Mouse (Mus musculus): ENCODE measurements around the gene Psmd4. TPM values are rescaled to one million over a fixed set of nuclear protein-coding genes. Genes with fewer than 3 reads are reported as not detected.

Gene Psmd4
- 229 and 231 TPM in 2 replicates for polyA plus RNA-seq (2014; fragmentation: Nextera tagmentation; extraction: Ambion mirVana)

GRCm38 (mm10) chr3:95042166-95042837, at the start of gene Psmd4:
TSS of gene Psmd4 (minus strand) at chr3:95042614.
- Histone ChIP-seq H3K4me2 (replicated peaks; ENCODE audit: low read depth, low read length) (peak within 1 kb of the TSS; percentile 66), H3K36me3 (ENCODE audit: control insufficient read depth, insufficient read depth, low read length) (peaks cover 15% of the 10 kb centered on the region), H3K9me3 (ENCODE audit: control insufficient read depth, low read depth, low read length) (no peaks in the 10 kb centered on the region), H3K27ac (ENCODE audit: low read length) (peak within 1 kb of the TSS; percentile 33; the same call in 1 of the 2 replicates), H3K9ac (replicated peaks; ENCODE audit: low read depth, low read length) (peak within 1 kb of the TSS; percentile 68), H3K4me3 (ENCODE audit: low read depth, low read length) (peak within 1 kb of the TSS; percentile 91), H3K27me3 (ENCODE audit: control insufficient read depth, insufficient read depth, low read length) (no peaks in the 10 kb centered on the region), H3K4me1 (ENCODE audit: control insufficient read depth, insufficient read depth, low read length) (peaks cover 5% of the 10 kb centered on the region; the same call in 1 of the 2 replicates)
- WGBS: under 1% methylated on average over 36 of the region's 36 CpGs
- ATAC-seq (ENCODE audit: insufficient number of reproducible peaks, insufficient read depth, low FRiP score, low read depth): peak; percentile 98

- H3K4me2 ChIP-seq (replicated peaks; ENCODE audit: low read depth, low read length): no peak overlapping the region
- no peaks in the 10 kb centered on the region for H3K4me1 ChIP-seq (ENCODE audit: control insufficient read depth, insufficient read depth, low read length)
- H3K27me3 ChIP-seq (ENCODE audit: control insufficient read depth, insufficient read depth, low read length): no peaks in the 10 kb centered on the region
- WGBS: 91% methylated on average over 1 of the region's 1 CpGs
- H3K9me3 ChIP-seq (ENCODE audit: control insufficient read depth, low read depth, low read length): no peaks in the 10 kb centered on the region
- no peak for ATAC-seq (ENCODE audit: insufficient number of reproducible peaks, insufficient read depth, low FRiP score, low read depth)
- H3K4me3 ChIP-seq (ENCODE audit: low read depth, low read length): no peak overlapping the region
- no peak overlapping the region for H3K27ac ChIP-seq (ENCODE audit: low read length)
- H3K36me3 ChIP-seq (ENCODE audit: control insufficient read depth, insufficient read depth, low read length): peaks cover 8% of the 10 kb centered on the region; the same call in 1 of the 2 replicates
- no peak overlapping the region for H3K9ac ChIP-seq (replicated peaks; ENCODE audit: low read depth, low read length)
Measured at GRCm38 (mm10) chr3:95088071-95088470, 45.7 kb upstream of the Psmd4 start.

GRCm38 (mm10) chr3:95071606-95072005, 29.2 kb upstream of the Psmd4 start:
- no peaks in the 10 kb centered on the region for H3K4me1 ChIP-seq (ENCODE audit: control insufficient read depth, insufficient read depth, low read length)
- H3K4me3 ChIP-seq (ENCODE audit: low read depth, low read length): no peak overlapping the region
- no peak overlapping the region for H3K4me2 ChIP-seq (replicated peaks; ENCODE audit: low read depth, low read length)
- no peak for ATAC-seq (ENCODE audit: insufficient number of reproducible peaks, insufficient read depth, low FRiP score, low read depth)
- H3K27me3 ChIP-seq (ENCODE audit: control insufficient read depth, insufficient read depth, low read length): no peaks in the 10 kb centered on the region
- no peak overlapping the region for H3K9ac ChIP-seq (replicated peaks; ENCODE audit: low read depth, low read length)
- peaks cover 63% of the 10 kb centered on the region for H3K36me3 ChIP-seq (ENCODE audit: control insufficient read depth, insufficient read depth, low read length)
- 85% methylated on average over 2 of the region's 2 CpGs for WGBS
- H3K27ac ChIP-seq (ENCODE audit: low read length): no peak overlapping the region
- no peaks in the 10 kb centered on the region for H3K9me3 ChIP-seq (ENCODE audit: control insufficient read depth, low read depth, low read length)

GRCm38 (mm10) chr3:95066570-95066969, 24.2 kb upstream of the Psmd4 start:
- no peak overlapping the region for H3K27ac ChIP-seq (ENCODE audit: low read length)
- no peak overlapping the region for H3K4me3 ChIP-seq (ENCODE audit: low read depth, low read length)
- H3K4me1 ChIP-seq (ENCODE audit: control insufficient read depth, insufficient read depth, low read length): no peaks in the 10 kb centered on the region
- ATAC-seq (ENCODE audit: insufficient number of reproducible peaks, insufficient read depth, low FRiP score, low read depth): no peak
- H3K4me2 ChIP-seq (replicated peaks; ENCODE audit: low read depth, low read length): no peak overlapping the region
- peaks cover 81% of the 10 kb centered on the region for H3K36me3 ChIP-seq (ENCODE audit: control insufficient read depth, insufficient read depth, low read length)
- WGBS: 89% methylated on average over 11 of the region's 11 CpGs
- no peaks in the 10 kb centered on the region for H3K27me3 ChIP-seq (ENCODE audit: control insufficient read depth, insufficient read depth, low read length)
- no peak overlapping the region for H3K9ac ChIP-seq (replicated peaks; ENCODE audit: low read depth, low read length)
- no peaks in the 10 kb centered on the region for H3K9me3 ChIP-seq (ENCODE audit: control insufficient read depth, low read depth, low read length)

- Histone ChIP-seq H3K27ac (ENCODE audit: low read length) (no peak overlapping the region), H3K9me3 (ENCODE audit: control insufficient read depth, low read depth, low read length) (no peaks in the 10 kb centered on the region), H3K27me3 (ENCODE audit: control insufficient read depth, insufficient read depth, low read length) (no peaks in the 10 kb centered on the region), H3K4me1 (ENCODE audit: control insufficient read depth, insufficient read depth, low read length) (no peaks in the 10 kb centered on the region), H3K4me3 (ENCODE audit: low read depth, low read length) (no peak overlapping the region), H3K9ac (replicated peaks; ENCODE audit: low read depth, low read length) (no peak overlapping the region), H3K36me3 (ENCODE audit: control insufficient read depth, insufficient read depth, low read length) (peaks cover 80% of the 10 kb centered on the region), H3K4me2 (replicated peaks; ENCODE audit: low read depth, low read length) (no peak overlapping the region)
- ATAC-seq (ENCODE audit: insufficient number of reproducible peaks, insufficient read depth, low FRiP score, low read depth): no peak
- WGBS: 91% methylated on average over 6 of the region's 6 CpGs
Measured at GRCm38 (mm10) chr3:95066095-95066494, 23.7 kb upstream of the Psmd4 start.

GRCm38 (mm10) chr3:95065553-95065952, 23.1 kb upstream of the Psmd4 start:
- 100% methylated on average over 1 of the region's 1 CpGs for WGBS
- no peak overlapping the region for H3K27ac ChIP-seq (ENCODE audit: low read length)
- peaks cover 80% of the 10 kb centered on the region for H3K36me3 ChIP-seq (ENCODE audit: control insufficient read depth, insufficient read depth, low read length)
- no peaks in the 10 kb centered on the region for H3K4me1 ChIP-seq (ENCODE audit: control insufficient read depth, insufficient read depth, low read length)
- no peak overlapping the region for H3K4me2 ChIP-seq (replicated peaks; ENCODE audit: low read depth, low read length)
- no peak for ATAC-seq (ENCODE audit: insufficient number of reproducible peaks, insufficient read depth, low FRiP score, low read depth)
- no peak overlapping the region for H3K9ac ChIP-seq (replicated peaks; ENCODE audit: low read depth, low read length)
- H3K27me3 ChIP-seq (ENCODE audit: control insufficient read depth, insufficient read depth, low read length): no peaks in the 10 kb centered on the region
- no peak overlapping the region for H3K4me3 ChIP-seq (ENCODE audit: low read depth, low read length)
- no peaks in the 10 kb centered on the region for H3K9me3 ChIP-seq (ENCODE audit: control insufficient read depth, low read depth, low read length)

GRCm38 (mm10) chr3:95063741-95064140, 21.3 kb upstream of the Psmd4 start:
- Histone ChIP-seq H3K4me1 (ENCODE audit: control insufficient read depth, insufficient read depth, low read length) (no peaks in the 10 kb centered on the region), H3K36me3 (ENCODE audit: control insufficient read depth, insufficient read depth, low read length) (peaks cover 84% of the 10 kb centered on the region), H3K27me3 (ENCODE audit: control insufficient read depth, insufficient read depth, low read length) (no peaks in the 10 kb centered on the region), H3K9me3 (ENCODE audit: control insufficient read depth, low read depth, low read length) (no peaks in the 10 kb centered on the region), H3K4me3 (ENCODE audit: low read depth, low read length) (no peak overlapping the region), H3K27ac (ENCODE audit: low read length) (no peak overlapping the region), H3K4me2 (replicated peaks; ENCODE audit: low read depth, low read length) (no peak overlapping the region), H3K9ac (replicated peaks; ENCODE audit: low read depth, low read length) (no peak overlapping the region)
- 94% methylated on average over 4 of the region's 4 CpGs for WGBS
- no peak for ATAC-seq (ENCODE audit: insufficient number of reproducible peaks, insufficient read depth, low FRiP score, low read depth)

- Histone ChIP-seq H3K27ac (ENCODE audit: low read length) (no peak overlapping the region), H3K4me3 (ENCODE audit: low read depth, low read length) (no peak overlapping the region), H3K36me3 (ENCODE audit: control insufficient read depth, insufficient read depth, low read length) (peaks cover 47% of the 10 kb centered on the region), H3K9me3 (ENCODE audit: control insufficient read depth, low read depth, low read length) (no peaks in the 10 kb centered on the region), H3K27me3 (ENCODE audit: control insufficient read depth, insufficient read depth, low read length) (no peaks in the 10 kb centered on the region), H3K9ac (replicated peaks; ENCODE audit: low read depth, low read length) (no peak overlapping the region), H3K4me1 (ENCODE audit: control insufficient read depth, insufficient read depth, low read length) (peaks cover 5% of the 10 kb centered on the region), H3K4me2 (replicated peaks; ENCODE audit: low read depth, low read length) (no peak overlapping the region)
- WGBS: 69% methylated on average over 8 of the region's 8 CpGs
- no peak for ATAC-seq (ENCODE audit: insufficient number of reproducible peaks, insufficient read depth, low FRiP score, low read depth)
Measured at GRCm38 (mm10) chr3:95058078-95058477, 15.7 kb upstream of the Psmd4 start.

- Histone ChIP-seq H3K9ac (replicated peaks; ENCODE audit: low read depth, low read length) (no peak overlapping the region), H3K27me3 (ENCODE audit: control insufficient read depth, insufficient read depth, low read length) (no peaks in the 10 kb centered on the region), H3K4me1 (ENCODE audit: control insufficient read depth, insufficient read depth, low read length) (peaks cover 5% of the 10 kb centered on the region), H3K9me3 (ENCODE audit: control insufficient read depth, low read depth, low read length) (no peaks in the 10 kb centered on the region), H3K27ac (ENCODE audit: low read length) (no peak overlapping the region), H3K36me3 (ENCODE audit: control insufficient read depth, insufficient read depth, low read length) (peaks cover 31% of the 10 kb centered on the region), H3K4me2 (replicated peaks; ENCODE audit: low read depth, low read length) (no peak overlapping the region), H3K4me3 (ENCODE audit: low read depth, low read length) (no peak overlapping the region)
- 72% methylated on average over 7 of the region's 7 CpGs for WGBS
- no peak for ATAC-seq (ENCODE audit: insufficient number of reproducible peaks, insufficient read depth, low FRiP score, low read depth)
Measured at GRCm38 (mm10) chr3:95056275-95056674, 13.9 kb upstream of the Psmd4 start.

All from stomach, embryonic 14.5 days (tissue).